Mouse (Mus musculus): ENCODE measurements at regions not wholly inside any gene's neighbourhood (a gene's known extent, or its start where the extent isn't known, plus 50 kb on each side); places are given as distances from the start of the nearest gene placed in this dataset.

DNA sequence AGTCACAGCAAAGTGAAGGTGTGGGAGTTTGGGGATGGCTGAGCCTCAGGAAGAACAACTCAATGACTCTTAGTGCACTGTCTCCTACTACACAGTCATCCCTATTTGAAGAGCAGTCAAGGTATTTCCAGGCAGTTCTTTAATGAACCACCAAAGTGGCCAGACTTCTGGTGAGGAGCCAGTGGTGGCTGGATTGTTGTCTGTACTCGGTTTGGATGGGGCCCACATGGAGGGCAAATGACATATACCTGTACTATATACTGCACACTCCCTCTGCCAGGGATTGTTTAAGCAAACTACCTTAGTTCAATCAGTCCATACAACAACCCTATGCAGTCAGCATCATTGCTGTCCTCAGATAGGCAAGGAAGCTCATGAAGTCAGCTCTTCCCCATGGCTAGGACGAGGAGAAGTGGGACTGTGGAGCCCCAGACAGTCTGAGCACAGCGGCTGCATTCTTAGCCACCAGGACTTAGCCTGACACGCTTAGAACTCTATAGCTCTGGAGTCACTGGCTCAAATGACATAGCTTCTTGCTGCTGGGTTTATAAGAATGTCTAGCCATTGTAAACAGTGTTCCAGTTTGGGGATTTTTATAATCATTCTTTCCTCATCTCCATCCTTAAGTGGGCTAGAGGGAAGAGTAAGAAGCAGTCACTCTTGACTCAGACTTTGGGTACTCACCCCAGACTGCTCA is 72.8 kb upstream of the Boc start:
- TF ChIP-seq CTCF (IDR thresholded peaks at IDR 0.05; ENCODE audit: borderline replicate concordance, extremely low read depth, insufficient read depth, insufficient read length) (no peak), POLR2A (IDR thresholded peaks at IDR 0.05; ENCODE audit: borderline replicate concordance, extremely low read depth, insufficient read depth, insufficient read length, poor library complexity, severe bottlenecking) (no peak)
